Mouse (Mus musculus): ENCODE data around the gene Fgfr1op2. TPM values are rescaled to one million over a fixed set of nuclear protein-coding genes. Genes with fewer than 3 reads are reported as not detected.

The Fgfr1op2 gene
- polyA plus RNA-seq, 3 experiments from 2014 or later = 80.5 to 140 (median 88.8) TPM

- ATAC-seq = no peak
Observed at GRCm38 (mm10) chr6:146611385-146611784, 34.4 kb downstream of the Fgfr1op2 start.

GRCm38 (mm10) chr6:146611897-146612296, 34.9 kb downstream of the Fgfr1op2 start:
- no peak for ATAC-seq

DNA sequence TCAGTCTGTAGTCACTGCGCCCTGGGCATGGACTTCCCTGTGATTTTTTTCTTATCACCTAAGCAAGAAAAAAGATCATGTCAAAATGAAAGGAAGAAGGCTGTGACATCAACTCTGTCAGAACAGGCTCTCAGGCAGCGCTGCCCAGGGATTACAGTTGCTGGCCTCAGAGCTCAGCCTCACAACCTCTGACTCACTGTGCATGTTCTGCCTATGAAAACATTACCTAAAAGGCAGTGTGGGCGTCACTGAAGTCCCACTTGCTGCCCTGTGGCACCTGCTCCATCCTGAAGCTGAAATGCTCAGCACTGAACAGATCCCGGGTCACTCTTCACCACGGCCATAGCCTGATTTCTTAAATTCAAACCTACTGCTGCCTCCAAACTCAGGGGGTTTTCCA, 35.7 kb downstream of the Fgfr1op2 start:
- ATAC-seq = no peak

- ATAC-seq = no peak
Observed at GRCm38 (mm10) chr6:146613907-146614306, 36.9 kb downstream of the Fgfr1op2 start.

DNA sequence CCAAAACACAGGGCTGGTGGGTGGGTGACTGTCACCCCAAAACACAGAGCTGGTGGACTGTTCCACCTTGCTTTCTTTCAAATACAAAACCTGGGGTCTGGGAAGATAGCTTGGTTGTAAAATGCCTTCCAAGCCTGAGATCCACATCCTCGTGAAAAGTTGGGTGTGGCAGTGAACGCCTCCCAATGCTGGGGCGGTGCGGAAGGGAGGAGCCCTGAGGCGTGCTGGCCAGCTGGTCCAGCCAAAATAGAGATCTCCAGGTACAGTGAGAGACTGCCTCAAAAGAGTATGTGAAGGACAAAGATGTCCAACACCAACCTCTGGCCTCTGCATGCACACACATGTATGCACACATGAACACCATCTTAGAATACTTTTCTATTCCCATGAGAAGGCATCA, 37.5 kb downstream of the Fgfr1op2 start:
- ATAC-seq = no peak

DNA sequence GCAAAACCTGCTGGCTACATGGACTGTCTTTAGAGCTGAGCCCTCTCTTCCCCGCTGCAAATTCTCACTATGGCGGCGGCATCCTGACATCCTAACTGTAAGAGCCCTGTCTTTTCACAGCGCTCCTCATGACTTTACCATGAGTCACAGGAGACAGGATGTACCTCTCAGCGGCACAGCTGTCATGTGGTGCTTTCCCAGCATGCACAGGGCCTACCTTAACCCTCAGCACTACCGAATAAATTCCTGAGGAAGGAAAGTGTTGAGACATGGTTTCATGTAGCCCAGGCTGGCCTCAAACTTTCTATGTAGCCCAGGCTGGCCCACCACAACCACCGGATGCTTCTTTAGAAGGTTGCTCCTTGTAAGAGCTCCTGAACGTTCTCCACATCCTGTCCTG, 38.9 kb downstream of the Fgfr1op2 start:
- peak; percentile 21 for ATAC-seq

- peak; percentile 28 for ATAC-seq
Observed at GRCm38 (mm10) chr6:146616670-146617069, 39.7 kb downstream of the Fgfr1op2 start.

DNA sequence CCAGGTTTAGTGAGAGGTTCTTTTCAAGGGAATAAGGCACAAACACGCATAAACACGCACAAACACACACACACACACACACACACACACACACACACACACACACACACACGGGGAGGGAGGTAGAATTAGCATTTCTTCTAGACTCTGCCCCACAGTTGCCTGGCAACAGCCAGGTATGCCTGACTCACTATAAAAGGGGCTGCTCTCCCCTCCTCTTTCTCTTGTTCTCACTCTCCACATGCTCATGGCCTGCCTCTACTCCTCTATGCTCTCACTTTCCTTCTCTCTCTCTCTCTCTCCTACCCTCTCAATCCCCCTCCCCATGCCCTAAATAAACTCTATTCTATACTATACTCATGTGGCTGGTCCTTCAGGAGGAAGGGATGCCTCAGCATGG, 51.1 kb downstream of the Fgfr1op2 start:
- no peak for ATAC-seq

DNA sequence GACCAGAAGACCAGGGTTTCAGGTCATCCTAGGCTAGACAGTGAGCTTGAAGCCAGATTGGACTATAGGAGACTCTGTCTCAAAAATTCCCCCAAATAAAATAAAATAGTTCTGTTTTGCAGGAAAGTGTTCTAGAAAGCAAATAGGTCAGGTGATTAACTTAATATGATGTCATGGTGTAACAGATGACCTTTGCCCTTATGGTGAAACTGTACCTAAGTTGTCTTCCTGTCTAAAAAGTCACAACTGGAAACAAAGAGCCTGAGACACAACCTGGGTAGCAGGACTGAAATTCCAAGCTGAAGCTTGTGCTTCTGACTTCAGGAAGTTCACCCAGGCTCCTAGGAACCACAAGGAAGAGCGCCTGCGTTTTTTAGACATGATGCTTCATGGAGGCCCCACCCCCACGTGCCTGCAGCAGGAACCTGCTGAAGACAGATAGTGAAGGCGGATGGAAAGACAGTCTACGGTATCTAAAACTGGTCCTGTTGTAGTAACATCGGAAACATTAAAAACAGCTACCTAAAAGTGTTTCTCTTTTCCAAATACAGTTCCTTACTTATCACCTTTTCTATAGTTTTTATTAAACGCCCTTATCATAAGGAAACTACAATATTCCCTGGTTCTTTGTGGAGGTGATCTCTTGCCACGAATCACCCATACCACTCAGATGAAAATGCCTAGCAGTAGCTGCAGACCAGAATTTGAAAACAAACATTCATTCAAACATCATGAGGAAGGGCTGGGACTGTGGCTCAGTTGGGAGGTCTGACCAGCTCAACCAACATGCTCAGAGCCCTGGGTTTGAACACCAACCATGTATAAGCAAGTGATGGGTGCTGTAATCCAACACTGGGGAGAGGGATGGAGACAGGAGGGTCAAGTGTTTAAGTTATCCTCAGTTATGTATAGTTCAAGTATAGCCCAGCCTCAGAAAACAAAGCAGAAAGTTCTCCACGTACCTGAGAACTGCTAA, 53.1 kb downstream of the Fgfr1op2 start:
- ATAC-seq = no peak

GRCm38 (mm10) chr6:146630961-146631360, 54.0 kb downstream of the Fgfr1op2 start:
- ATAC-seq = no peak

DNA sequence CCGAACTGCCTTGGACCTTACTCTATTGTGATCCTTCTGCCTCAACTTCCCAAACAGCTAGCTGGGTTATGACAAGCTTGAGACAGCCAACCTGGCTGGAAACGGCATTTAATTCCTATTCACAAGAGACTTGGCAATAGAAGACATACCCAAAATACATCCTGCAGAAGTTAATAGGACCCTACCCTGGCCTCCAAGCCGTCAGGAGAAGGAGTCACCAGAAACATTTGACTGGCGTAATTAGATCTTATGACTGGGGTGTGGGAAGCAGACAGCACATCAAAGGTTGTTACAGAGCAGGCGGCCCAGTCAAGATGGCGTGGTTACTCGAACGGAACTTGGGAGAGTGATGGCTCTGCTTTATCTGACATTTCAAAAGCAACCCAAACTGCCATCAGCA, 54.8 kb downstream of the Fgfr1op2 start:
- no peak for ATAC-seq

DNA sequence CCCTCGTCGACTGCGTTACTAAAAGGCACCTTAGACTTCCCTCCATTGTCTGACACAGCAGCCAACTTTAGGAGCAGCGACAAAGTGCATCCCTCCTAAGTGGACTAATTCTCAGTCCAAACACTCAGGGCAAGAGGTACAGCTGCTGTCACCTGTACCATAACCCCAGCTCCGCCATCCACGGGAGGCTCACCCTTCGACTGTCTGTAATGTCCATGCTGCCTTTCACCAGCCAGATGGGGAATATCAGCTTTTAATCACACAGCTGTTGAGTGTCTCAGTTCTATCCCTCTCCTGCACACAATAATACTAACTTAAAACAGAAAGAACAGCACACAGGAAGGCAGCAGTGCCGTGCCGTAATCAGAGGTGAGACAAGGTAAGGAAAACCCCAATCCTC, 55.4 kb downstream of the Fgfr1op2 start:
- ATAC-seq = no peak

DNA sequence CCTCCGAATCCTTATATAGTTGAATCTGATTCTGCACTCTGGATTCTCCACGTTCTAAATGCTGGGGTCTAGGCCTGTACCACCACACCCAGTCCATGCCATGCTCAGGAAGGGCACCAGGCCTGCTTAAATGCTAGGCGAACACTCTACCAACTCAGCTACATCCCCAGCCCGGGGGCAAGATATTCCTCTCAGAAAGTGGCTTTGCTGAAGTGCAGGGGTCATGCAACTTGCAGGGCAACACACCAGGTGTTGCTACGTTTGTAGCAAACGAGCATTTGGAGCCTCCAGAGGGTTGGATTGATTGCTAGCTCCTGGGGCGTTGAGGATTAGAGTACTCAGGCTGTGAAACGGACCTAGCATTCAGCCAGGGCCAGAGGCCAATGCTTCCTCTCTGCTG, 56.1 kb downstream of the Fgfr1op2 start:
- ATAC-seq = no peak

DNA sequence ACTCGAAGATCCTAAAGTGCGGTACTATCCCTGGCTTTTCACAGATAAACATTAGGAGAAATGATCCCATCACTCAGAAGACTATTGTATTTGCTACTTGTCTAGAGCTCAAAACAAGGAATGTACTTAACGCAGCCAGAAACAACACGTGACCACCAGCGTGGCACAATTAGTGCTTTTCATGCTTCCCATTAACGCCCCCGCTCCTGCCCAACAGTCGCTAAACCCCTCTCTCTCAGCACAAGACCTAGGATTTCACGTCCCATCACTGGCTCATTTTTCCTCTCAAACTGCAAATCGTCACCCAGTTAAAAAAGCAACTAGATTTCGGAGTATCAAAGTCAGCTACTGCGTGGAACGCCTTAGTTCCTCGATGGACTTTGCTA, 56.6 kb downstream of the Fgfr1op2 start:
- no peak for ATAC-seq

- ATAC-seq = peak; percentile 78
Observed at GRCm38 (mm10) chr6:146634015-146634722, 57.2 kb downstream of the Fgfr1op2 start.

GRCm38 (mm10) chr6:146634759-146635606, 58.0 kb downstream of the Fgfr1op2 start:
- no peak for ATAC-seq

GRCm38 (mm10) chr6:146636482-146636881, 59.5 kb downstream of the Fgfr1op2 start:
- ATAC-seq = no peak

GRCm38 (mm10) chr6:146640068-146640965, 63.3 kb downstream of the Fgfr1op2 start:
- ATAC-seq = no peak

DNA sequence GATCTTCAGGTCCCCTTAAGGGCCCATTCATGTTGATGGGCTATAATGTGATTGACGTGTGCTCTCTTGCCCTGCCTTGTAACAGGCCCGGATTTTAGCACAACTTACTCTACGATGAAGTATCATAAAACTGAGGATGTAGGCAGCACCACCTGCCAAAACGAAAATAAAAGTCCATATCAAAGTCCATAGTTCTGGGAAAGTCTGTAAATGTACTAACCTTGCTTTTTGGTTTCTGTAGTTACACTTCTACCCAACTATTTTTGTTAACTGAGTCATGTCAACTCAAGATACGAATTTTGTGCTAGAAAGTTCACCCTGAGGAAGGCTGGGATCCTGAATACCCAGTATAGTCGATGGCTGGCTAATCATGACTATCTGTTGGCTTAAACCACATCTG, 64.0 kb downstream of the Fgfr1op2 start:
- ATAC-seq = no peak

- peak; percentile 6 for ATAC-seq
Observed at GRCm38 (mm10) chr6:146641621-146642210, 64.7 kb downstream of the Fgfr1op2 start.

All from inflammation-experienced regulatory T-cells, adult 6 months (primary cell).